Mouse (Mus musculus) olfactory bulb, adult 2 months (tissue): Measurements from ENCODE around the gene Tmprss11e. TPM values are rescaled to one million over a fixed set of nuclear protein-coding genes. Genes with fewer than 3 reads are reported as not detected.

Experiments used
- H3K27ac ChIP-seq: fragments of 200-500 bp; 2 replicates; pipeline ENCODE4 v1.5.1; 2012; ENCODE audit warnings: low read depth, low read length; ENCODE audit not compliant: insufficient read depth
- H3K4me1 ChIP-seq: fragments of 200-500 bp; 2 replicates; pipeline ENCODE4 v1.6.1; 2012; ENCODE audit warnings: low read length; ENCODE audit not compliant: control insufficient read depth, insufficient read depth
- H3K4me3 ChIP-seq: fragments of 200-500 bp; 2 replicates; pipeline ENCODE4 v1.5.1; 2012; ENCODE audit warnings: mild to moderate bottlenecking, low read depth, low read length, moderate library complexity; ENCODE audit not compliant: insufficient read depth
- CTCF ChIP-seq: fragments of 200-500 bp; IDR thresholded peaks from 2 replicates; pipeline ENCODE4 v1.5.1; 2012; ENCODE audit warnings: low read depth, mild to moderate bottlenecking, low read length, moderate library complexity; ENCODE audit not compliant: insufficient read depth
- POLR2A ChIP-seq: fragments of 200-500 bp; IDR thresholded peaks from 2 replicates; pipeline ENCODE4 v1.6.1; 2012; ENCODE audit warnings: mild to moderate bottlenecking, low read depth, low read length, moderate library complexity; ENCODE audit not compliant: insufficient read depth
- WGBS: fragments of 180-500 bp; shearing (Covaris S2); methylation state at CpG from one replicate; pipeline ENCODE4 v1.1.7; 2018; 5-methylcytosine and 5-hydroxymethylcytosine counted together
- polyA plus RNA-seq: library from polyadenylated mRNA; stranded (reverse); fragments of >200 nt; gene quantifications from 2 replicates; pipeline ENCODE4 v1.2.4, GENCODE M21; 2012; ENCODE audit warnings: low replicate concordance; ENCODE audit not compliant: missing spikeins, insufficient read depth, insufficient read length

Gene Tmprss11e
- polyA plus RNA-seq, 1 experiment = not detected

GRCm38 (mm10) chr5:86714967-86715366 is 30.6 kb downstream of the Tmprss11e start:
- Histone ChIP-seq H3K4me1 (no peaks in the 10 kb centered on the region), H3K27ac (no peak overlapping the region), H3K4me3 (no peak overlapping the region)
- TF ChIP-seq POLR2A = no peak
- no peak for TF ChIP-seq CTCF
- 84% methylated on average over 2 of the region's 2 CpGs for WGBS

- Histone ChIP-seq H3K4me1 (no peaks in the 10 kb centered on the region), H3K27ac (no peak overlapping the region), H3K4me3 (no peak overlapping the region)
- TF ChIP-seq POLR2A = no peak
- no peak for TF ChIP-seq CTCF
- 81% methylated on average over 3 of the region's 3 CpGs for WGBS
Measured at GRCm38 (mm10) chr5:86704923-86705322, 40.7 kb downstream of the Tmprss11e start.

GRCm38 (mm10) chr5:86684667-86685066 is 60.9 kb downstream of the Tmprss11e start:
- Histone ChIP-seq H3K4me3 (no peak overlapping the region), H3K27ac (no peak overlapping the region), H3K4me1 (no peaks in the 10 kb centered on the region)
- no peak for TF ChIP-seq CTCF
- no peak for TF ChIP-seq POLR2A
- whole genome bisulfite sequencing = 45% methylated on average over 4 of the region's 4 CpGs

GRCm38 (mm10) chr5:86676262-86676661 is 69.4 kb downstream of the Tmprss11e start, which contains the start of gene Tmprss11b:
Gene Tmprss11b (minus strand): TSS chr5:86676362.
- 85% methylated on average over 5 of the region's 5 CpGs for WGBS
- H3K4me1 ChIP-seq = no peaks in the 10 kb centered on the region
- H3K27ac ChIP-seq = no peak within 1 kb of the TSS
- no peak within 1 kb of the TSS for H3K4me3 ChIP-seq
- TF ChIP-seq CTCF (no peak), POLR2A (no peak)

Other genes starting within 250 kb of the Tmprss11e start
- gene Tmprss11g, start 227.2 kb downstream of the Tmprss11e start, polyA plus RNA-seq = not detected in 2 replicates
- gene Tmprss11f, start 113.4 kb downstream of the Tmprss11e start, polyA plus RNA-seq = not detected in 2 replicates
- gene Tmprss11b, start 69.5 kb downstream of the Tmprss11e start, polyA plus RNA-seq = not detected in 2 replicates
- gene Ythdc1, start 58.4 kb upstream of the Tmprss11e start, polyA plus RNA-seq = 272 TPM in 1 of 2 replicates, not detected in the other
- not detected in 2 replicates for gene Ugt2b34, start 161.1 kb upstream of the Tmprss11e start, polyA plus RNA-seq
- not detected in 2 replicates for gene Ugt2b1, start 180.7 kb upstream of the Tmprss11e start, polyA plus RNA-seq